Mouse (Mus musculus): ENCODE measurements around the gene Klhdc7b. TPM values are rescaled to one million over a fixed set of nuclear protein-coding genes. Genes with fewer than 3 reads are reported as not detected.

The Klhdc7b gene
- 0.19 and 0.31 TPM in 2 replicates for polyA plus RNA-seq (2012; rRNA removed)

DNA sequence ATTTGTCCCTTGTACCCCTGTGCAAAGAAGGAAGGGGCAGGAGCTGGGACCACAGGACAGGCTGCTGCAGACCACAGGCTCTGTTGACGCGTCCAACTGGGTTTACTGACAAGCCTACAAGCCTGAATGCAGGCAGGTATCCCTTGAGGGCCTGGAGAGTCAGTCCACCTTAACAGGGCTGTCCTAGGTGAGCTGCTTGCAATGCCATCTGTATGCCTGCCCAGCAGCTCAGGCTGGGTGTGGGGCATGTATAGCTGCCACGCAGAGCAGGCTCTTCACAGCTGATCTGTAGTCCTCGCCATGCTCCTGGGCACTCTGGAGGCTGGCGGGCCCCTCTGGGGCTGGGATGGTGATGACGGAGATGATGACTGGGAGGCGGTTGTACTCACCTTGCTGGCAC, at the start of gene Klhdc7b:
TSS of gene Klhdc7b (plus strand) at position 301 of the 400 bp plus-strand sequence.
- H3K27ac ChIP-seq (ENCODE audit: control insufficient read depth, insufficient read depth, low read depth, low read length): no peak within 1 kb of the TSS
- peaks cover 7% of the 10 kb centered on the region for H3K4me1 ChIP-seq (ENCODE audit: control insufficient read depth, insufficient read depth, low read length)
- TF ChIP-seq POLR2A (IDR thresholded peaks at IDR 0.05; ENCODE audit: control insufficient read depth, low read depth, low read length) (no peak), CTCF (IDR thresholded peaks at IDR 0.05; ENCODE audit: control insufficient read depth, insufficient read depth, insufficient replicate concordance, low read depth, low read length) (no peak)
- no peaks in the 10 kb centered on the region for H3K27me3 ChIP-seq (ENCODE audit: control insufficient read depth, insufficient read depth, low read length)
- H3K4me3 ChIP-seq (ENCODE audit: control insufficient read depth, low read depth, low read length): no peak within 1 kb of the TSS
- H3K36me3 ChIP-seq (ENCODE audit: control insufficient read depth, insufficient read depth, low read length): no peaks in the 10 kb centered on the region

DNA sequence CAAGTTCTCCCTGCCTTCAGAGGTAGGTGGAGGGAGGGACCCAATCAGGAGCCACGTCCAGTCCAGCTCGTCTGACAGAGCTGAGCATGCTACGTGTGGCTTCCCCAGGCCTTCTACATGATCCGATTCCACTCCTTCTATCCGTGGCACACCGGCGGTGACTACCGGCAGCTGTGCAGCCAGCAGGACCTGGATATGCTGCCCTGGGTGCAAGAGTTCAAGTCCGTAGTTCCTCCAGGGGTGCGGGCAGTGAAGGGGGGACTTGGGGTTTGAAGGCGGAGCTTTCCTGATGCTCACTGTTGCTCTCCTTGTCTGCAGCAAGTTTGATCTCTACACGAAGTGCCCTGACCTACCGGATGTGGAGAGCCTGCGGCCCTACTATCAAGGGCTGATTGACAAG, 48.3 kb upstream of the Klhdc7b start:
- no peaks in the 10 kb centered on the region for H3K36me3 ChIP-seq (ENCODE audit: control insufficient read depth, insufficient read depth, low read length)
- no peak overlapping the region for H3K4me3 ChIP-seq (ENCODE audit: control insufficient read depth, low read depth, low read length)
- no peaks in the 10 kb centered on the region for H3K27me3 ChIP-seq (ENCODE audit: control insufficient read depth, insufficient read depth, low read length)
- TF ChIP-seq POLR2A (IDR thresholded peaks at IDR 0.05; ENCODE audit: control insufficient read depth, low read depth, low read length): no peak
- no peak for TF ChIP-seq CTCF (IDR thresholded peaks at IDR 0.05; ENCODE audit: control insufficient read depth, insufficient read depth, insufficient replicate concordance, low read depth, low read length)
- no peak overlapping the region for H3K27ac ChIP-seq (ENCODE audit: control insufficient read depth, insufficient read depth, low read depth, low read length)
- peaks cover 8% of the 10 kb centered on the region for H3K4me1 ChIP-seq (ENCODE audit: control insufficient read depth, insufficient read depth, low read length)

DNA sequence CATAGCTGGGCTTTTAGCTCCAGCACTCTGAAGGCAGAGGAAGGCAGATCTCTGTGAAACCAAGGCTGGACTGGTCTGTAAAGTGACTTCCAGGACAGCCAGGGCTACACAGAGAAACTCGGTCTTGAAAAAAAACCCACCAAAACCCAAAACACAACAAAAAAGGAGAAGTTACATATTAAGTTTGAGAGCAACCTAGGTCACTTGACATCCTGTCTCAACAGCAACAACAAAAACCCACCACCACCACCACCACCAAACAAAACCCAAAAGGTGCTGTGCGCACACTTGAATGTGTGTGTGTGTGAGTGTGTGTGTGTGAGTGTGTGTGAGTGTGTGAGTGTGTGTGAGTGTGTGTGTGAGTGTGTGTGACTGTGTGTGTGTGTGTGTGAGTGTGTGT, 45.0 kb upstream of the Klhdc7b start:
- Histone ChIP-seq H3K4me1 (ENCODE audit: control insufficient read depth, insufficient read depth, low read length) (peaks cover 8% of the 10 kb centered on the region), H3K27ac (ENCODE audit: control insufficient read depth, insufficient read depth, low read depth, low read length) (no peak overlapping the region), H3K27me3 (ENCODE audit: control insufficient read depth, insufficient read depth, low read length) (no peaks in the 10 kb centered on the region), H3K4me3 (ENCODE audit: control insufficient read depth, low read depth, low read length) (no peak overlapping the region), H3K36me3 (ENCODE audit: control insufficient read depth, insufficient read depth, low read length) (no peaks in the 10 kb centered on the region)
- TF ChIP-seq CTCF (IDR thresholded peaks at IDR 0.05; ENCODE audit: control insufficient read depth, insufficient read depth, insufficient replicate concordance, low read depth, low read length) (no peak), POLR2A (IDR thresholded peaks at IDR 0.05; ENCODE audit: control insufficient read depth, low read depth, low read length) (no peak)

DNA sequence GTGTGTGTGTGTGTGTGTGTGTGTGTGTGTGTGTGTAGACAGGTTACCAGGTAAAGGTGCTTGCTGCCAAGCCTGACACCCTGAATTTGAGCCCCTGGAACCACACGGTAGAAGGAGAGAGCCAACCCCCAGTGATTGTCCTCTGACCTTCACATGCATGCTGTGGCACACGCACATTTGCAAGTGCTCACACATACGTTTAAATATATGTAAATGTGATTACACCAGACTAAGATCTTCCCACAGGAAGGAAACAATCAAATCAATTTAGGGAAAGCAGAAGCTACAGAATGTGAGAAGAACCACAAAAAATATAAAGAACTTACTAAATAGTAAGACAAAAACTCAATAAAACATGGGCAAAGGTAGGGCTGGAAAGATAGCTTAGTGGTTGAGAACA, 44.6 kb upstream of the Klhdc7b start:
- no peak overlapping the region for H3K27ac ChIP-seq (ENCODE audit: control insufficient read depth, insufficient read depth, low read depth, low read length)
- H3K4me3 ChIP-seq (ENCODE audit: control insufficient read depth, low read depth, low read length): no peak overlapping the region
- peaks cover 5% of the 10 kb centered on the region for H3K4me1 ChIP-seq (ENCODE audit: control insufficient read depth, insufficient read depth, low read length)
- no peaks in the 10 kb centered on the region for H3K27me3 ChIP-seq (ENCODE audit: control insufficient read depth, insufficient read depth, low read length)
- H3K36me3 ChIP-seq (ENCODE audit: control insufficient read depth, insufficient read depth, low read length): no peaks in the 10 kb centered on the region
- no peak for TF ChIP-seq CTCF (IDR thresholded peaks at IDR 0.05; ENCODE audit: control insufficient read depth, insufficient read depth, insufficient replicate concordance, low read depth, low read length)
- no peak for TF ChIP-seq POLR2A (IDR thresholded peaks at IDR 0.05; ENCODE audit: control insufficient read depth, low read depth, low read length)

DNA sequence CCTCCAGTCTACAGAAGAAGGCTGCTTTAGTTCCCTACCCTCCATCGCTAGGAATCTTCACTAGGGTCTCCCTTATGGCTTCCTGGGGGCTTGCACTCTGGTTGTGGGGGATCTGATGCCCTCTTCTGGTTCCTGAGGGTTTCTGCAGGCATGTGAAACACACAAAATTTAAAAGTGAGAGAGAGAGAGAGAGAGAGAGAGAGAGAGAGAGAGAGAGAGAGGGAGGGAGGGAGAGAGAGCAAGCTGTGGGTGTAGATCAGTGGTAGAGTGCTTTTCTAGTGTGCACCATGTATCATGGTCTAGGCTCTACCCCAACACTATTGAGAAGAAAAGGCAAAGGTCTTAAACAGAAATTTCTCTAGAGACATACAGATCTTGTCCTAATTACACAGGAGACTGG, 43.0 kb upstream of the Klhdc7b start:
- Histone ChIP-seq H3K27ac (ENCODE audit: control insufficient read depth, insufficient read depth, low read depth, low read length) (no peak overlapping the region), H3K36me3 (ENCODE audit: control insufficient read depth, insufficient read depth, low read length) (no peaks in the 10 kb centered on the region), H3K27me3 (ENCODE audit: control insufficient read depth, insufficient read depth, low read length) (no peaks in the 10 kb centered on the region), H3K4me3 (ENCODE audit: control insufficient read depth, low read depth, low read length) (no peak overlapping the region), H3K4me1 (ENCODE audit: control insufficient read depth, insufficient read depth, low read length) (no peaks in the 10 kb centered on the region; the same call in 1 of the 2 replicates)
- TF ChIP-seq POLR2A (IDR thresholded peaks at IDR 0.05; ENCODE audit: control insufficient read depth, low read depth, low read length) (no peak), CTCF (IDR thresholded peaks at IDR 0.05; ENCODE audit: control insufficient read depth, insufficient read depth, insufficient replicate concordance, low read depth, low read length) (no peak)

DNA sequence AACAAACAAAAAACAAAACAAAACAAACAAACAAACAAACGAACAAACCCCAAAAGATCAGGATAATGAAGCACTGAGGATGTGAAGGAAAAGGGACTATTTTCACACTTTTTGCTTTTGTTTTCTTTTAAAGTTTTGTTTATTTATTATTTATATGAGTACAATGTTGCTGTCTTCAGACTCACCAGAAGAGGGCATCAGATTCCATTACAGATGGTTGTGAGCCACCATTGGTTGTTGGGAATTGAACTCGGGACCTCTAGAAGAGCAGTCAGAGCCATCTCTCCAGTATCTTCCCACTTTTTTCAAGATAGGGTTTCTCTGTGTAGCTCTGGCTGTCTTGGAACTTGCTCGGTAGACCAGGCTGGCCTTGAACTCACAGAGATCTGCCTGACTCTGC, 41.4 kb upstream of the Klhdc7b start:
- Histone ChIP-seq H3K4me1 (ENCODE audit: control insufficient read depth, insufficient read depth, low read length) (no peaks in the 10 kb centered on the region), H3K27ac (ENCODE audit: control insufficient read depth, insufficient read depth, low read depth, low read length) (no peak overlapping the region), H3K36me3 (ENCODE audit: control insufficient read depth, insufficient read depth, low read length) (no peaks in the 10 kb centered on the region), H3K27me3 (ENCODE audit: control insufficient read depth, insufficient read depth, low read length) (no peaks in the 10 kb centered on the region), H3K4me3 (ENCODE audit: control insufficient read depth, low read depth, low read length) (no peak overlapping the region)
- TF ChIP-seq CTCF (IDR thresholded peaks at IDR 0.05; ENCODE audit: control insufficient read depth, insufficient read depth, insufficient replicate concordance, low read depth, low read length) (no peak), POLR2A (IDR thresholded peaks at IDR 0.05; ENCODE audit: control insufficient read depth, low read depth, low read length) (no peak)

DNA sequence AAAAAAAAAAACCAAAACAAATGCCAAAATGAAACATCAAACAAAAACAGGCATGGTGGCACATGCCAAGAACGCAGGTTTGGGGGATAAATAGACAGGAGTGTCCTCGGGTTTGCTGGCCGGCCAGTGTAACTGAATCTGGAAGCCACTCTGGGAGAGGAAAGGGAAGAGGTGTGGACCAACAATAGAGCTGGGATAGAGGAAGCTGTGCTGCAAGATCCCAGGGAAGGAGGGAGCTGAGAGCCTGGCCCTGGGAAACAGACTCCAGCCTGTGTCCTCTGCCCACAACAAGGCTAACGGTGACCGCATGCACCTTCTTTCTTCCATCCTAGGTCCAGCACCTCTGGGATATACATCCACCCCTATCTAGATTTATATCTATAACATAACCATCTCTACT, 34.3 kb upstream of the Klhdc7b start:
- Histone ChIP-seq H3K36me3 (ENCODE audit: control insufficient read depth, insufficient read depth, low read length) (peaks cover 2% of the 10 kb centered on the region), H3K27ac (ENCODE audit: control insufficient read depth, insufficient read depth, low read depth, low read length) (no peak overlapping the region), H3K4me1 (ENCODE audit: control insufficient read depth, insufficient read depth, low read length) (peaks cover 7% of the 10 kb centered on the region), H3K4me3 (ENCODE audit: control insufficient read depth, low read depth, low read length) (no peak overlapping the region), H3K27me3 (ENCODE audit: control insufficient read depth, insufficient read depth, low read length) (no peaks in the 10 kb centered on the region)
- TF ChIP-seq POLR2A (IDR thresholded peaks at IDR 0.05; ENCODE audit: control insufficient read depth, low read depth, low read length): no peak
- TF ChIP-seq CTCF (IDR thresholded peaks at IDR 0.05; ENCODE audit: control insufficient read depth, insufficient read depth, insufficient replicate concordance, low read depth, low read length): no peak

DNA sequence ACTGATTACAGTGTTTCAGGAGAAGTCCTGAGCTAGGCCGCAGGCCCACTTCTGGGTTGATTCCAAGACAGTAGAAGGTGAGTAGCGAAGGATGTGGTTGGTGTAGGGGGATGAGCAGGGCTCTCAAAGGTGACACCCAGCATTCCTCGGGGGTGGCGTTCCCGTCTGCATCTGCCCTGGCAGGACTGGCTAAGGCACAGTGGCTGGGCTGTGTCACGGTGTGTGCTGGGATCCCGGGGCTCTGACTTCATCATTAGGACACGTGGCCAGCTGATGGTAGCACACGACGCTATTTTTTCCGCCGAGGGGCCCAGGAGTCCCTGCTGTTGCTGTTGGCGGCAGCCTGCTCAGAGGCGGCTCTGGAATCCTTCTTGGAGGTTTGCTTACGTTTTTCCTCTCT, 33.4 kb upstream of the Klhdc7b start:
- no peaks in the 10 kb centered on the region for H3K27me3 ChIP-seq (ENCODE audit: control insufficient read depth, insufficient read depth, low read length)
- peaks cover 7% of the 10 kb centered on the region for H3K4me1 ChIP-seq (ENCODE audit: control insufficient read depth, insufficient read depth, low read length)
- H3K4me3 ChIP-seq (ENCODE audit: control insufficient read depth, low read depth, low read length): no peak overlapping the region
- TF ChIP-seq POLR2A (IDR thresholded peaks at IDR 0.05; ENCODE audit: control insufficient read depth, low read depth, low read length): no peak
- TF ChIP-seq CTCF (IDR thresholded peaks at IDR 0.05; ENCODE audit: control insufficient read depth, insufficient read depth, insufficient replicate concordance, low read depth, low read length): no peak
- no peak overlapping the region for H3K27ac ChIP-seq (ENCODE audit: control insufficient read depth, insufficient read depth, low read depth, low read length)
- H3K36me3 ChIP-seq (ENCODE audit: control insufficient read depth, insufficient read depth, low read length): peaks cover 2% of the 10 kb centered on the region

All from testis, adult 2 months (tissue).